Mouse (Mus musculus) neural tube, embryonic 12.5 days (tissue): Measurements from ENCODE around the gene Shroom4. TPM values are rescaled to one million over a fixed set of nuclear protein-coding genes. Genes with fewer than 3 reads are reported as not detected.
"Not testable (repeated sequence)": the region's sequence is repeated elsewhere in the genome, so short reads cannot be mapped to it uniquely, and the experiment has no call there.

Source experiments
- ATAC-seq: fragments of 200-750 bp; cut with Nextera tagmentation; 2 replicates; pipeline ENCODE4 v1.8.0; 2017; ENCODE audit warnings: low read depth, mild to moderate bottlenecking, moderate TSS enrichment, moderate library complexity; ENCODE audit not compliant: low FRiP score
- H3K27ac ChIP-seq: fragments of 300-500 bp; sonication (generic); 2 replicates; pipeline ENCODE4 v1.5.1; 2016
- H3K27me3 ChIP-seq: fragments of 300-500 bp; sonication (generic); replicated peaks from 2 replicates; pipeline ENCODE4 v1.6.1; 2016; ENCODE audit warnings: mild to moderate bottlenecking
- H3K36me3 ChIP-seq: fragments of 300-500 bp; sonication (generic); 2 replicates; pipeline ENCODE4 v1.6.1; 2016; ENCODE audit warnings: mild to moderate bottlenecking
- H3K4me1 ChIP-seq: fragments of 300-500 bp; sonication (generic); 2 replicates; pipeline ENCODE4 v1.6.1; 2016
- H3K4me2 ChIP-seq: fragments of 300-500 bp; sonication (generic); replicated peaks from 2 replicates; pipeline ENCODE4 v1.6.1; 2016; ENCODE audit warnings: mild to moderate bottlenecking
- H3K4me3 ChIP-seq: fragments of 300-500 bp; sonication (generic); 2 replicates; pipeline ENCODE4 v1.5.1; 2016
- H3K9ac ChIP-seq: fragments of 300-500 bp; sonication (generic); 2 replicates; pipeline ENCODE4 v1.6.1; 2016; ENCODE audit warnings: mild to moderate bottlenecking
- H3K9me3 ChIP-seq: fragments of 300-500 bp; sonication (generic); 2 replicates; pipeline ENCODE4 v1.6.1; 2016; ENCODE audit warnings: mild to moderate bottlenecking
- WGBS: fragments of 180-500 bp; shearing (Covaris S2); methylation state at CpG from one replicate; pipeline ENCODE4 v1.1.7; 2016; 5-methylcytosine and 5-hydroxymethylcytosine counted together
- polyA plus RNA-seq: library from polyadenylated mRNA; unstranded; fragments of >200 nt; fragmentation: Nextera tagmentation; extraction: Ambion mirVana; gene quantifications from 2 replicates; pipeline ENCODE4 v1.2.1, GENCODE M21; 2016

Gene Shroom4
- polyA plus RNA-seq, 1 experiment from 2014 or later = 3.5 TPM

- no peaks in the 10 kb centered on the region for H3K27me3 ChIP-seq
- no peak overlapping the region for H3K27ac ChIP-seq
- H3K36me3 ChIP-seq = no peaks in the 10 kb centered on the region
- no peaks in the 10 kb centered on the region for H3K9me3 ChIP-seq
- H3K4me1 ChIP-seq = no peaks in the 10 kb centered on the region
- 35% methylated on average over 4 of the region's 4 CpGs for WGBS
- H3K4me3 ChIP-seq = no peak overlapping the region
- H3K9ac ChIP-seq = no peak overlapping the region
- ATAC-seq = no peak
- no peak overlapping the region for H3K4me2 ChIP-seq
Measured at GRCm38 (mm10) chrX:6418140-6418539, 18.5 kb downstream of the Shroom4 start.

- no peaks in the 10 kb centered on the region for H3K36me3 ChIP-seq
- no peak overlapping the region for H3K4me2 ChIP-seq
- WGBS = 92% methylated on average over 2 of the region's 2 CpGs
- H3K9me3 ChIP-seq = no peaks in the 10 kb centered on the region
- H3K9ac ChIP-seq = no peak overlapping the region
- no peak overlapping the region for H3K27ac ChIP-seq
- no peak for ATAC-seq
- H3K4me3 ChIP-seq = no peak overlapping the region
- no peaks in the 10 kb centered on the region for H3K27me3 ChIP-seq
- H3K4me1 ChIP-seq = no peaks in the 10 kb centered on the region
Measured at GRCm38 (mm10) chrX:6435260-6435659, 35.6 kb downstream of the Shroom4 start.

DNA sequence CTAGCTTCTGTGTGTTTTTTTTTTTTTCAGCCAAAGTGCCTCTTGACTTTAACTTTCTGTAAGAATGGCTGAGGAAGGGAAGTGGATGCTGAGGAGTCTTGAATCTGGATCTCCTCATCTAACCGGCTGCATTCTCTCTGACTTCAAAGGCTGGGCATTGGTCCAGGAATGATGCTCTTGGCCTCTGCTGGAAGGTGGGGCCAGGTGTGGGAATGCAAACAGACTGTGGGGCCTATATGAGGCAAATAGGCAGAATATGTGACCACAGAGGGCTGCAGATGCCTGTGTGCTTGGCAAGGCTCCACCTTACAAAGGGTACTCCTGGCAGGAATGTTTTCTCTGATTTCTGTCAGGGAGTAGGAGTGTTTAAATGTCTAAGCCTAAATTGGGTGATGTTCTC, 46.8 kb downstream of the Shroom4 start:
- WGBS = 41% methylated on average over 1 of the region's 1 CpGs
- Histone ChIP-seq H3K27me3 (no peaks in the 10 kb centered on the region), H3K4me1 (no peaks in the 10 kb centered on the region), H3K27ac (no peak overlapping the region), H3K9ac (no peak overlapping the region), H3K36me3 (no peaks in the 10 kb centered on the region), H3K9me3 (no peaks in the 10 kb centered on the region), H3K4me2 (no peak overlapping the region), H3K4me3 (no peak overlapping the region)
- ATAC-seq = no peak

- H3K4me1 ChIP-seq = no peaks in the 10 kb centered on the region
- no peak overlapping the region for H3K4me2 ChIP-seq
- no peaks in the 10 kb centered on the region for H3K9me3 ChIP-seq
- no peaks in the 10 kb centered on the region for H3K27me3 ChIP-seq
- no peak overlapping the region for H3K9ac ChIP-seq
- no peaks in the 10 kb centered on the region for H3K36me3 ChIP-seq
- ATAC-seq = no peak
- no peak overlapping the region for H3K27ac ChIP-seq
- no peak overlapping the region for H3K4me3 ChIP-seq
- WGBS = 39% methylated on average over 4 of the region's 4 CpGs
Measured at GRCm38 (mm10) chrX:6448001-6448400, 48.3 kb downstream of the Shroom4 start.

GRCm38 (mm10) chrX:6453220-6453619, 53.6 kb downstream of the Shroom4 start:
- no peak overlapping the region for H3K27ac ChIP-seq
- WGBS = 89% methylated on average over 4 of the region's 4 CpGs
- no peak overlapping the region for H3K4me3 ChIP-seq
- no peak for ATAC-seq
- no peak overlapping the region for H3K4me2 ChIP-seq
- H3K27me3 ChIP-seq = no peaks in the 10 kb centered on the region
- H3K4me1 ChIP-seq = no peaks in the 10 kb centered on the region
- H3K9me3 ChIP-seq = no peaks in the 10 kb centered on the region
- H3K9ac ChIP-seq = no peak overlapping the region
- no peaks in the 10 kb centered on the region for H3K36me3 ChIP-seq

- H3K9ac ChIP-seq, H3K4me1 ChIP-seq, H3K27me3 ChIP-seq, H3K27ac ChIP-seq, H3K4me3 ChIP-seq, H3K4me2 ChIP-seq, H3K9me3 ChIP-seq, ATAC-seq, H3K36me3 ChIP-seq: not testable (repeated sequence)
- WGBS = no CpG with 5 or more reads among the region's 1 CpGs
Measured at GRCm38 (mm10) chrX:6469251-6469650, 69.6 kb downstream of the Shroom4 start.

- H3K27me3 ChIP-seq, H3K9me3 ChIP-seq, H3K4me2 ChIP-seq, H3K4me1 ChIP-seq, H3K27ac ChIP-seq, H3K4me3 ChIP-seq, H3K9ac ChIP-seq, H3K36me3 ChIP-seq, ATAC-seq: not testable (repeated sequence)
- no CpG with 5 or more reads among the region's 1 CpGs for WGBS
Measured at GRCm38 (mm10) chrX:6472563-6472962, 72.9 kb downstream of the Shroom4 start.

GRCm38 (mm10) chrX:6475177-6475576, 75.5 kb downstream of the Shroom4 start:
- Histone ChIP-seq H3K4me2 (no peak overlapping the region), H3K27ac (no peak overlapping the region), H3K4me3 (no peak overlapping the region), H3K36me3 (no peaks in the 10 kb centered on the region), H3K9ac (no peak overlapping the region), H3K4me1 (no peaks in the 10 kb centered on the region), H3K9me3 (no peaks in the 10 kb centered on the region), H3K27me3 (no peaks in the 10 kb centered on the region)
- 47% methylated on average over 1 of the region's 1 CpGs for WGBS
- no peak for ATAC-seq

- no peaks in the 10 kb centered on the region for H3K9me3 ChIP-seq
- H3K4me3 ChIP-seq = no peak overlapping the region
- H3K27me3 ChIP-seq = no peaks in the 10 kb centered on the region
- ATAC-seq = no peak
- H3K9ac ChIP-seq = no peak overlapping the region
- no peaks in the 10 kb centered on the region for H3K4me1 ChIP-seq
- H3K27ac ChIP-seq = no peak overlapping the region
- no peak overlapping the region for H3K4me2 ChIP-seq
- no peaks in the 10 kb centered on the region for H3K36me3 ChIP-seq
- 72% methylated on average over 2 of the region's 4 CpGs for WGBS
Measured at GRCm38 (mm10) chrX:6482268-6482667, 82.6 kb downstream of the Shroom4 start.

- Histone ChIP-seq H3K4me2 (no peak overlapping the region), H3K4me1 (no peaks in the 10 kb centered on the region), H3K36me3 (no peaks in the 10 kb centered on the region), H3K27ac (no peak overlapping the region), H3K9me3 (no peaks in the 10 kb centered on the region), H3K4me3 (no peak overlapping the region), H3K9ac (no peak overlapping the region), H3K27me3 (no peaks in the 10 kb centered on the region)
- 35% methylated on average over 8 of the region's 8 CpGs for WGBS
- peak; percentile 21; the same call in 1 of the 2 replicates for ATAC-seq
Measured at GRCm38 (mm10) chrX:6483817-6484216, 84.2 kb downstream of the Shroom4 start.

GRCm38 (mm10) chrX:6490433-6490832, 90.8 kb downstream of the Shroom4 start:
- no peaks in the 10 kb centered on the region for H3K36me3 ChIP-seq
- H3K4me2 ChIP-seq = no peak overlapping the region
- H3K9me3 ChIP-seq = no peaks in the 10 kb centered on the region
- WGBS = 81% methylated on average over 4 of the region's 4 CpGs
- H3K27ac ChIP-seq = no peak overlapping the region
- no peak overlapping the region for H3K4me3 ChIP-seq
- no peak overlapping the region for H3K9ac ChIP-seq
- ATAC-seq = no peak
- no peaks in the 10 kb centered on the region for H3K4me1 ChIP-seq
- no peaks in the 10 kb centered on the region for H3K27me3 ChIP-seq

DNA sequence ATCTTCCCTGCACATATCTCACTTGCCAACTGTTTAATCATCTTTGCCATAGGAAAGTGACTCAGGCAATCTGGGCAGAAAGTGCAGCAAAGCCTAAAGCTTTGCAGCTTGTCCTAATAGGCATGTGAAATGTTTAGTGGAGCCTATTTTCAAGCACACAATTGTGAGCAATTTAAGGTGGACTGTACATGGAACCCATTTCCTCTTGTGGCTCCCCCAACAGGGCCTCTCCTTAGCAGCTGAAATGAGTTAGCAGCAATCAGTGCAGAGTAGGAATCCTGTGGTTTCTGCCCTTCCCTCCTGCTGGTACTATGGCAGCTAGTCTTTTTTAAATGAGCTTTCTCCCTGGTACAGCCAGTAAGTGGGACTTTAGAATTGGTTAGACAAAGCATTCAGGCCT, 95.8 kb downstream of the Shroom4 start:
- Histone ChIP-seq H3K9me3 (no peaks in the 10 kb centered on the region), H3K4me2 (no peak overlapping the region), H3K27ac (no peak overlapping the region), H3K4me3 (no peak overlapping the region), H3K27me3 (no peaks in the 10 kb centered on the region), H3K4me1 (no peaks in the 10 kb centered on the region), H3K36me3 (no peaks in the 10 kb centered on the region), H3K9ac (no peak overlapping the region)
- ATAC-seq = no peak

DNA sequence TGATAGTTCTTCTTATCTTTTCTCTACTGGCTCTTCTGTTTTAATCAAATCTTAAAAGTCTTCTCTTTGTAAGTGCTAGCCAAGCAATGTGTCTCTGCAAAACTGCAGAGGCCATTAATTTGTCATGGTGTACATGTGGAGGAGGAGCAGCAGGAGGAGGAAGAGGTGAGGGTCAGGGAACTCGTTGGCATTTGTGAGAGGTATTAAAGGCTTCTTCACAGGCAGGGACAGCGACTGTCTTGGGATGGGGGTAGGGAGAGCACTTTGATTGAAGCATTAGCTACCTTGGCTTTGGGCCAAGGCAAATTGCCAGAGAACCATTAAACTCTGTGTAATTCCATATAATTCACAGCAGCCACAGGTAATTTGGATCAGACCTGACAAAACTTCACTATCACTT, 96.7 kb downstream of the Shroom4 start:
- H3K4me1 ChIP-seq = no peaks in the 10 kb centered on the region
- WGBS = 36% methylated on average over 2 of the region's 2 CpGs
- ATAC-seq = no peak
- H3K4me2 ChIP-seq = no peak overlapping the region
- H3K9ac ChIP-seq = no peak overlapping the region
- H3K36me3 ChIP-seq = no peaks in the 10 kb centered on the region
- H3K4me3 ChIP-seq = no peak overlapping the region
- no peaks in the 10 kb centered on the region for H3K9me3 ChIP-seq
- no peak overlapping the region for H3K27ac ChIP-seq
- no peaks in the 10 kb centered on the region for H3K27me3 ChIP-seq

GRCm38 (mm10) chrX:6501850-6502249, 102.2 kb downstream of the Shroom4 start:
- no peaks in the 10 kb centered on the region for H3K9me3 ChIP-seq
- no peaks in the 10 kb centered on the region for H3K4me1 ChIP-seq
- ATAC-seq = no peak
- no peak overlapping the region for H3K9ac ChIP-seq
- WGBS = 74% methylated on average over 1 of the region's 1 CpGs
- H3K4me3 ChIP-seq = no peak overlapping the region
- H3K27ac ChIP-seq = no peak overlapping the region
- H3K4me2 ChIP-seq = no peak overlapping the region
- H3K36me3 ChIP-seq = no peaks in the 10 kb centered on the region
- no peaks in the 10 kb centered on the region for H3K27me3 ChIP-seq
